Mouse (Mus musculus) hindbrain, embryonic 11.5 days (tissue): ENCODE data around the gene Traf4. TPM values are rescaled to one million over a fixed set of nuclear protein-coding genes. Genes with fewer than 3 reads are reported as not detected.

Experiments
- ATAC-seq: fragments of 200-750 bp; cut with Nextera tagmentation; 2 replicates; pipeline ENCODE4 v1.8.0; 2017; ENCODE audit warnings: mild to moderate bottlenecking, moderate TSS enrichment, moderate library complexity; ENCODE audit not compliant: low FRiP score
- DNase-seq: peaks from one replicate; pipeline ENCODE4 v3.0.0-alpha.2; 2015; ENCODE audit warnings: low spot score
- H3K27ac ChIP-seq: fragments of 300-500 bp; sonication (generic); 2 replicates; pipeline ENCODE4 v1.5.1; 2014; ENCODE audit warnings: mild to moderate bottlenecking, low read depth, low read length
- H3K27me3 ChIP-seq: fragments of 300-500 bp; sonication (generic); 2 replicates; pipeline ENCODE4 v1.6.1; 2014; ENCODE audit warnings: mild to moderate bottlenecking, low read length, moderate library complexity, mixed read lengths; ENCODE audit not compliant: control insufficient read depth, insufficient read depth
- H3K36me3 ChIP-seq: fragments of 300-500 bp; sonication (generic); 2 replicates; pipeline ENCODE4 v1.6.1; 2014; ENCODE audit warnings: mild to moderate bottlenecking, low read length, moderate library complexity, mixed read lengths; ENCODE audit not compliant: control insufficient read depth, insufficient read depth
- H3K4me1 ChIP-seq: fragments of 300-500 bp; sonication (generic); replicated peaks from 2 replicates; pipeline ENCODE4 v1.6.1; 2014; ENCODE audit warnings: low read length, mixed read lengths; ENCODE audit not compliant: control insufficient read depth, insufficient read depth
- H3K4me2 ChIP-seq: fragments of 300-500 bp; sonication (generic); replicated peaks from 2 replicates; pipeline ENCODE4 v1.6.1; 2014; ENCODE audit warnings: mild to moderate bottlenecking, low read depth, low read length
- H3K4me3 ChIP-seq: fragments of 300-500 bp; sonication (generic); 2 replicates; pipeline ENCODE4 v1.5.1; 2014; ENCODE audit warnings: low read depth, low read length
- H3K9ac ChIP-seq: fragments of 300-500 bp; sonication (generic); 2 replicates; pipeline ENCODE4 v1.6.1; 2014; ENCODE audit warnings: low read depth, low read length
- H3K9me3 ChIP-seq: fragments of 300-500 bp; sonication (generic); 2 replicates; pipeline ENCODE4 v1.6.1; 2016; ENCODE audit warnings: low read length; ENCODE audit not compliant: control insufficient read depth
- WGBS: fragments of 180-500 bp; shearing (Covaris S2); extraction: QIAGEN DNeasy Blood & Tissue Kit; methylation state at CpG from one replicate; pipeline ENCODE4 v1.1.7; 2014; 5-methylcytosine and 5-hydroxymethylcytosine counted together
- polyA plus RNA-seq: library from polyadenylated mRNA; unstranded; fragments of >200 nt; fragmentation: Nextera tagmentation; extraction: Ambion mirVana; gene quantifications from 2 replicates; pipeline ENCODE4 v1.2.1, GENCODE M21; 2014

Gene Traf4
- polyA plus RNA-seq, 1 experiment from 2014 or later: 73.6 TPM

DNA sequence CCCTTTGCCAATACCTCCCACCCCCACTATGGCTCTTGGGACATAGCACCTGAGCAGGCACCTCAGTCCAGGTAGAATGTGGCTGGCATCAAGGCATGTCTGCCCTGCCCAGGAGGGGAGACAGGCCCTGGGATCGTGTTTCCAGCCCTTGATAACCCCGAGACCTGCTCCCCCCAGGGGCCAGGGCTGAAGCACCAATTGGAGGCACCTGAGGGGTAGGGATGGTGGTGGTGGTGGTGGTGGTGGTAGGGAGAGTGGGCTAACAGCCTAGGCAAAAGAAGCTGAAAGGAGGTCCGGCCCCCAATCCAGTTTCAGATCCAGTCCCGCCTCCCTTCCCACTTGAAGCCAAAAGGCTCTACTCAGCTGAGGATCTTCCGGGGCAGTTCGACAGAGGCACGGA is 5.8 kb downstream of the Traf4 start:
- Histone ChIP-seq H3K4me1 (peaks cover 13% of the 10 kb centered on the region), H3K27me3 (no peaks in the 10 kb centered on the region), H3K9ac (no peak overlapping the region), H3K9me3 (no peaks in the 10 kb centered on the region), H3K4me2 (no peak overlapping the region), H3K36me3 (peaks cover 19% of the 10 kb centered on the region), H3K27ac (no peak overlapping the region), H3K4me3 (no peak overlapping the region)
- no peak for DNase-seq
- no peak for ATAC-seq
- WGBS: 85% methylated on average over 7 of the region's 7 CpGs

DNA sequence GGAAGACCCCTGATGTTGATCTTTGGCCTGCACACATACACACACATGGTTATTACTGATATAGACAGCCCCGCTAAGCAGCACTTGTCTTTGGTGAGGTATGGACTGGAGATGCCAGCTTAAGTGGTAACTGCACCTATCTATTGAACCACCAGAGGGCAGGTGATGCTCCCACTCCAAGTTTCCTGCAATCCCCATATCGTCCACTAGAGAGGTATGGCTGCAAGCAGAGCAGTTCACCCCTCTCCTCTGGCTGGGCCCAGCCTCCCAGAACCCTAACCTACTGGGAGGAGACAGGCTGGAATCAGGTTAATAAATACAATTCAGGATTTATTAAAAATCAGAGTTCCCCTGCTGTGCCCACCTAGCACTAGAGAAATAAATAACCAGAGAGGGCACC is 6.3 kb downstream of the Traf4 start:
- H3K27me3 ChIP-seq: no peaks in the 10 kb centered on the region
- peak; percentile 86 for DNase-seq
- H3K36me3 ChIP-seq: peaks cover 19% of the 10 kb centered on the region
- no peak overlapping the region for H3K9ac ChIP-seq
- no peak overlapping the region for H3K4me3 ChIP-seq
- ATAC-seq: peak; percentile 17; the same call in 1 of the 2 replicates
- no peak overlapping the region for H3K4me2 ChIP-seq
- WGBS: 33% methylated on average over 2 of the region's 2 CpGs
- no peak overlapping the region for H3K27ac ChIP-seq
- peaks cover 13% of the 10 kb centered on the region for H3K4me1 ChIP-seq
- H3K9me3 ChIP-seq: no peaks in the 10 kb centered on the region

DNA sequence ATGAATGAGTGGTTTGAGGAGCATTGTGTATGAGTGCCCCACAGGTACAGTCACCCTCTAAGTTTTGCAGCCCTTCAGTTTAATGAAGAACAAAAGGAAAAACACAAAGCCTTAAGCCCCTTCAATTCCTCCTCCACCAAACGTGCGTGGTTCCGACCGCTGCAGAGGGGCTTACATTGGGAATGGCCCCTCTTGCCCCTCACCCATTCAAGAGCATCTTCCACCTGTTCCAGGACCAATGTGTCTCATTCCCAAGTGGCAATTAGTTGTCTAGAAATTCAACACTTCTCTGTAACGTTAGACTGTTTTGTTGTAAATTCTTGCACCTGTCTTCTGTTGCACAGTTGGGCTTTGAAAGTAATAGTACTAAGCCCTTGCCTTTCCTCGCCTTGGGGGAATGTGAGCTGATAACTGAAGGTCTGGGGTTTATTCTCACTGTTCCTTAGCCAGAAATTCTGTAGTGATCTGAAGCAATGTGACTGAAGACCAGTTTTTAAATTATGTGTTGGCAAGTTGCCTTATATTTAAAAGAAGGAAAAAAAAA is 9.2 kb downstream of the Traf4 start:
- Histone ChIP-seq H3K27me3 (no peaks in the 10 kb centered on the region), H3K9me3 (no peaks in the 10 kb centered on the region), H3K4me2 (no peak overlapping the region), H3K4me1 (peaks cover 2% of the 10 kb centered on the region; the same call in 1 of the 2 replicates), H3K36me3 (peaks cover 18% of the 10 kb centered on the region), H3K27ac (no peak overlapping the region), H3K9ac (no peak overlapping the region), H3K4me3 (no peak overlapping the region)
- DNase-seq (no peak), ATAC-seq (no peak)
- 82% methylated on average over 6 of the region's 6 CpGs for WGBS

DNA sequence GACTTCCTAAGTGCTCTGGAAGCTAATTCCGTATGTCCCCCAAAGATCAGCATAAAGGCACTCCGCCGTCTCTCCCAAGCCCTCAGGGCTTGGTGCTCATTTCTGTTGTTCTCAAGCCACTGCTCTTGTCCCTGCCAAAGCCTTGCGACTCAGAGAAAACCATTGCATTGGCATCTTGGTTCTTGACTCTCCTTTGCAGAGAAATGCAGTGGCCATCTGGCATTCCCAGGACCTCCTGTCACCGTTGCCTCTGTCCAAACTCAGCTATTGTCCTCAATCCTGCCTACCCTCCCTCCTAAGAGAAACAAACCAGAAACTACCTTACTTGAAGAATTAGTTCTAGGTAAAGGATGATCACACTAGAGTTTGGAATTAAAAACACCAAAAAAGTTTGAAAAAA is 9.7 kb downstream of the Traf4 start:
- 85% methylated on average over 5 of the region's 5 CpGs for WGBS
- Histone ChIP-seq H3K9me3 (no peaks in the 10 kb centered on the region), H3K4me1 (peaks cover 2% of the 10 kb centered on the region; the same call in 1 of the 2 replicates), H3K36me3 (peaks cover 13% of the 10 kb centered on the region), H3K27ac (no peak overlapping the region), H3K4me2 (no peak overlapping the region), H3K9ac (no peak overlapping the region), H3K27me3 (no peaks in the 10 kb centered on the region), H3K4me3 (no peak overlapping the region)
- no peak for ATAC-seq
- DNase-seq: no peak

DNA sequence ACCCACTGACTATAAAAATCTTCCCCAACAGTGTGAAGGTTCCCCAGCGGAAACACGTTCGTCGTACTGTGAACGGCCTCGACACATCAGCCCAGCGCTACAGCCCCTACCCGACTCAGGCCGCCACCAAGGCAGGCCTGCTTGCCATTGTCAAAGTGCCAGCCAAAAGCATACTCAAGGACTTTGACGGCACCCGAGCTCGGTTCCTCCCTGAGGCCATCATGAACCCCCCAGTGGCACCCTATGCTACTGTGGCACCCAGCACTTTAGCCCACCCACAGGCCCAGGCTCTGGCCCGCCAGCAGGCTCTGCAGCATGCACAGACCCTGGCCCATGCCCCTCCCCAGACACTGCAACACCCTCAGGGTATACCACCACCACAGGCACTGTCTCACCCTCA is 11.6 kb downstream of the Traf4 start:
- Histone ChIP-seq H3K27ac (no peak overlapping the region), H3K27me3 (no peaks in the 10 kb centered on the region)

DNA sequence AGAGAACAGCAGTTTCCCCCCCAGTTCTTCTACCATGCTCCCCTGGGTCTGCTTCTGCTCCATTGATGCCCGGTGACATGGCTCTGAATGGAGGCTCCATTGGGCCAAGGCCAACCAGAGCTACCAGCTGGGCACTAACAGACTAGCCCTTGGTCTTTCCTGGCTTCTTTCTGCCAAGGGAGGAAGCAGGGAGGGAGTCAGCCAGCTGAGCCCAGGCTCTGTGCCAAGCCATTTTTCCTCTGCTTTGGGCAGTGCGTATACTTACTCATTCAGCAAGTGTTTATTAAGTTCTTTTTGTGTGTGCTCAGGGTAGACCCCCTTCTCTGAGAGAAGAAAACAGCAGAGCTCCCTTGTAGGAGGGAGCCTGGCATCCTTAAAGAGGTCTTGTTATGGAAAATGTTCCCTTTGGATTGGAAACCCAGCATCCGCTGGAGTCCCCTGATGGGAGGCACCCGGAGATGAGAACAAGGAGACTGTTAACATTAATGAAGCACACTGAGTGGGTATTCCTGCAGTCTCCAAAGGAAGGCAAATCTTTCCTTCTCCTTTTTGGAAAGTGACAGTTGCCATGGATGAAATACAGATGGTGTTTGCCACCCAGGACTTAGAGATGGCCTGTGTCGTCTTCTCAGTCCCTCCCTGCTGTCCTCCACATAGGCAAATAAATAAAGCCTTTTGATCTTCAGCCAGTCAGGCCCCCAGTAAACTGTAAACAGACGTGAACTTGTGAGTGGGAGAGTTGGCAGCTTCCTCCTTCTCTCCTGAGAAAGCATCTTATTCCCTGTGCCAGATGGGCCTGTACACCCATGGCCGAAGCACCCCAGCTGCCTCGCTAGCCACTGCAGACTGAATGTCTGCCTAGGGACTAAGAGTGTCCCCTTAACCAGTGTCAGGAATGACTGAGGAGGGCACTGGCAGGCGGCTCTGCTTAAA is 12.8 kb downstream of the Traf4 start:
- H3K9me3 ChIP-seq: no peaks in the 10 kb centered on the region
- H3K4me3 ChIP-seq: no peak overlapping the region
- WGBS: 77% methylated on average over 9 of the region's 9 CpGs
- no peak overlapping the region for H3K4me2 ChIP-seq
- no peak overlapping the region for H3K9ac ChIP-seq
- no peaks in the 10 kb centered on the region for H3K4me1 ChIP-seq
- ATAC-seq: no peak
- no peaks in the 10 kb centered on the region for H3K27me3 ChIP-seq
- peaks cover 7% of the 10 kb centered on the region for H3K36me3 ChIP-seq
- DNase-seq: no peak
- no peak overlapping the region for H3K27ac ChIP-seq

More for the DNA sequence above, 11.6 kb downstream of the Traf4 start:
- Histone ChIP-seq H3K4me2 (no peak overlapping the region), H3K4me1 (no peaks in the 10 kb centered on the region), H3K9ac (no peak overlapping the region), H3K4me3 (no peak overlapping the region), H3K36me3 (peaks cover 11% of the 10 kb centered on the region), H3K9me3 (no peaks in the 10 kb centered on the region)
- 91% methylated on average over 13 of the region's 13 CpGs for WGBS
- ATAC-seq (0 out of 2 replicates have a peak, but pooled peaks have one; percentile 30), DNase-seq (no peak)

DNA sequence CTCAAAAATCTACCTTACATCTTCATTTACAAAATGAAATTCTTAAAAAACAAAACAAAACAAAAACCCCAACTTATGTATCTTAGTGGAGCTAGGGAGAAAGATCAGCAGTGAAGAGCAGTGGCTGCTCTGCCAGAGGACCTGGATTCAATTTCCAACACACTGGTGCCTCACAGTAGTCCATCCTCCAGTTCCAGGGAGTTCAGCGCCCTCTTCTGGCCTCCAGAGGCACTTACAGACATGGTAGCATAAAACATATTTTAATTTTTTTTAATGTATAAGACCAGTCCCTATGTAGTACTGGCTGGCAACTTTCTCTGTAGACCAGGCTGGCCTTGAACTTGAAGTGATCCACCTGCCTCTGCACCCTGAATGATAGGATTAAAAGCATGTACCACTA is 14.2 kb downstream of the Traf4 start:
- Histone ChIP-seq H3K27me3 (no peaks in the 10 kb centered on the region), H3K27ac (no peak overlapping the region), H3K9ac (no peak overlapping the region), H3K9me3 (no peaks in the 10 kb centered on the region), H3K4me3 (no peak overlapping the region), H3K36me3 (peaks cover 7% of the 10 kb centered on the region), H3K4me1 (no peaks in the 10 kb centered on the region), H3K4me2 (no peak overlapping the region)
- ATAC-seq (no peak), DNase-seq (no peak)
- WGBS: 15% methylated on average over 1 of the region's 1 CpGs

DNA sequence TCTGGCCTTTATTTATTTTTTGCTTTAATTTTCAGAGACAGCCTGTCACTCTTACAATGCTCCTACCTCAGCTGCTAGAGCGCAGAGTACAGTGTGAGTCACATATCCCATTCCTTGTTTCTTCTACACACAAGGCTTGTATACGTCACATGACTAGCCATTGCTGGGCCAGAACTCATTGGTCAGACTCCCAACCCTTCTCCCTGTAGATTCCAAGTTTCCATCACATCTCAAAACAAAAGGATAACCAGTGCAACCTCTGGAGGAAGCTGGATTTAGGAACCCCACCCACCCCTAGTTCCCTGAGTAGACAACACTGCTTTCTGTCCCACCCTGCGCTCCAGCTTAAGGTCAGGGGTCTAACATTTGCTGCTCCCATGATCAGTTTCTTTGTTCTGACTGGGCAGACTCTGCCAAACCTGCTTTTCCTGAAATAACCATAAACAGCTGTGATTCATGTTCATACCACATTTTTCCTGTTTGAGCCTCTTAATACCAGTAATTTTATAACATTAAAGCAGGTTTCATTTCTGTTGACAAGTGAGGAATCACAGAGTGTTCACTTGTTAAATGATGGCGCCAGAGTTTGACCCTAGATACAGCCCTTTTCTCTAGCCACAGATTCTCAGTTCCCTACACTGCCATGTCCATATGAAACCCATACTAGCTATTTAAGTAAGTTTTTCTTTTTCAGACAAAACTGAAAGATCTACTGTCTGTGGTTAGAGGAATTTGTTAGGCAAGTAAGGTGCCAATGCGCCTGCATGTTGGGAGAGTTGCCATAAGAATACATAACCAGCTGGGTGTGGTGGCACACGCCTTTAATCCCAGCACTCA is 18.5 kb downstream of the Traf4 start:
- H3K9me3 ChIP-seq: no peaks in the 10 kb centered on the region
- ATAC-seq (no peak), DNase-seq (no peak)
- H3K4me1 ChIP-seq: no peaks in the 10 kb centered on the region
- no peak overlapping the region for H3K4me2 ChIP-seq
- no peaks in the 10 kb centered on the region for H3K27me3 ChIP-seq
- no peak overlapping the region for H3K27ac ChIP-seq
- WGBS: 94% methylated on average over 6 of the region's 6 CpGs
- H3K9ac ChIP-seq: no peak overlapping the region
- peaks cover 7% of the 10 kb centered on the region for H3K36me3 ChIP-seq
- no peak overlapping the region for H3K4me3 ChIP-seq
